Mouse (Mus musculus) lung, embryonic 14.5 days (tissue): ENCODE results near the gene Pitpnb. TPM values are rescaled to one million over a fixed set of nuclear protein-coding genes. Genes with fewer than 3 reads are reported as not detected.

Experiments
- ATAC-seq: fragments of 200-750 bp; cut with Nextera tagmentation; 2 replicates; pipeline ENCODE4 v1.8.0; 2017; ENCODE audit warnings: mild to moderate bottlenecking, moderate TSS enrichment, moderate library complexity; ENCODE audit not compliant: insufficient read depth
- DNase-seq: peaks from one replicate; pipeline ENCODE4 v3.0.0-alpha.2; 2015
- H3K27ac ChIP-seq: fragments of 300-500 bp; sonication (generic); 2 replicates; pipeline ENCODE4 v1.5.1; 2014; ENCODE audit warnings: low read depth, mild to moderate bottlenecking, moderate library complexity
- H3K27me3 ChIP-seq: fragments of 300-500 bp; sonication (generic); 2 replicates; pipeline ENCODE4 v1.6.1; 2014; ENCODE audit warnings: low read length, control low read depth; ENCODE audit not compliant: insufficient read depth
- H3K36me3 ChIP-seq: fragments of 300-500 bp; sonication (generic); 2 replicates; pipeline ENCODE4 v1.6.1; 2014; ENCODE audit warnings: control low read depth; ENCODE audit not compliant: insufficient read depth
- H3K4me1 ChIP-seq: fragments of 300-500 bp; sonication (generic); 2 replicates; pipeline ENCODE4 v1.6.1; 2014; ENCODE audit warnings: antibody characterized with exemption, control low read depth; ENCODE audit not compliant: insufficient read depth
- H3K4me2 ChIP-seq: fragments of 300-500 bp; sonication (generic); 2 replicates; pipeline ENCODE4 v1.6.1; 2014; ENCODE audit warnings: mild to moderate bottlenecking
- H3K4me3 ChIP-seq: fragments of 300-500 bp; sonication (generic); 2 replicates; pipeline ENCODE4 v1.5.1; 2014; ENCODE audit warnings: low read depth, low read length
- H3K9ac ChIP-seq: fragments of 300-500 bp; sonication (generic); 2 replicates; pipeline ENCODE4 v1.6.1; 2014
- H3K9me3 ChIP-seq: fragments of 300-500 bp; sonication (generic); 2 replicates; pipeline ENCODE4 v1.6.1; 2016; ENCODE audit warnings: low read depth, low read length, control low read depth
- CTCF ChIP-seq: IDR thresholded peaks from 2 replicates; pipeline ENCODE4 v1.5.1; 2016; ENCODE audit warnings: antibody characterized with exemption, low read depth
- WGBS: fragments of 180-500 bp; shearing (Covaris S2); extraction: QIAGEN DNeasy Blood & Tissue Kit; methylation state at CpG from one replicate; pipeline ENCODE4 v1.1.7; 2014; 5-methylcytosine and 5-hydroxymethylcytosine counted together
- polyA plus RNA-seq: library from polyadenylated mRNA; unstranded; fragments of >200 nt; fragmentation: Nextera tagmentation; extraction: Ambion mirVana; gene quantifications from 2 replicates; pipeline ENCODE4 v1.2.1, GENCODE M21; 2014

The Pitpnb gene
- polyA plus RNA-seq, 1 experiment from 2014 or later, result 120 TPM

DNA sequence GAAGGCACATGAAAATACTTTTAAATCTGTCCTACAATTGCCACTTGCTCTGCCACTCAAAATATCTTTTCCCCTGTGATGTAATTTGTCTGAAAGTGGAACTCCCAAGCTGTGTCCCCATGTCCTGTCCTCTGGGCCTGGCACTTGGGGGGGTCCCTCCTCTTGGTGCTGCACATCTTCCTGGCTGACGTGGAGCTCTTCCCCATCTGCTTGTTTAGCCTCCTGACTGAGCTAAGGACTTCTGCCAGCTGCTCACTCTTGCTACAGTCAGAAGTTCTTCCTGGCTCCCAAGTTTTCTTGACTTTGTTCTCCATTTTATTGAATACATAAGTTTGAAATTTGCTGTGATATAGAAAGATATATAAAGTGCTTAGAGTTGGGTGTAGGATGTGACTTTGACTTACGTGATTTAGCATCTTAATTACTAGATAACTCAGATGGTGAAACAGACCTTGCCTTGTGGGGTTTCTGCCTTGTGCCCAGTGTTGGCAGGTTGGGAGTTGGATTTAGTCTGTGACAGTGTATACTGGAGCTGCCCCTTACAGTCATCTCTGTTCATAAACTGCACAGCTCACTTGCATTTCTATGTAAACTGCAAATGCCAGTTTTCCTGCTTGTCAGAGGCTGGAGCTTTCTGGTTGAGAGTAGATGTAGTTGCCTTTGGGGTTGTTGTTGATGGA, 14.3 kb downstream of the Pitpnb start:
- H3K27me3 ChIP-seq, result no peaks in the 10 kb centered on the region
- DNase-seq, result no peak
- no peak overlapping the region for H3K4me3 ChIP-seq
- no peak overlapping the region for H3K27ac ChIP-seq
- no peak overlapping the region for H3K4me2 ChIP-seq
- no peak for TF ChIP-seq CTCF
- no peak for ATAC-seq
- H3K9me3 ChIP-seq, result no peaks in the 10 kb centered on the region
- no peaks in the 10 kb centered on the region for H3K4me1 ChIP-seq
- WGBS, result 72% methylated on average over 2 of the region's 2 CpGs
- peaks cover 97% of the 10 kb centered on the region for H3K36me3 ChIP-seq
- H3K9ac ChIP-seq, result no peak overlapping the region

DNA sequence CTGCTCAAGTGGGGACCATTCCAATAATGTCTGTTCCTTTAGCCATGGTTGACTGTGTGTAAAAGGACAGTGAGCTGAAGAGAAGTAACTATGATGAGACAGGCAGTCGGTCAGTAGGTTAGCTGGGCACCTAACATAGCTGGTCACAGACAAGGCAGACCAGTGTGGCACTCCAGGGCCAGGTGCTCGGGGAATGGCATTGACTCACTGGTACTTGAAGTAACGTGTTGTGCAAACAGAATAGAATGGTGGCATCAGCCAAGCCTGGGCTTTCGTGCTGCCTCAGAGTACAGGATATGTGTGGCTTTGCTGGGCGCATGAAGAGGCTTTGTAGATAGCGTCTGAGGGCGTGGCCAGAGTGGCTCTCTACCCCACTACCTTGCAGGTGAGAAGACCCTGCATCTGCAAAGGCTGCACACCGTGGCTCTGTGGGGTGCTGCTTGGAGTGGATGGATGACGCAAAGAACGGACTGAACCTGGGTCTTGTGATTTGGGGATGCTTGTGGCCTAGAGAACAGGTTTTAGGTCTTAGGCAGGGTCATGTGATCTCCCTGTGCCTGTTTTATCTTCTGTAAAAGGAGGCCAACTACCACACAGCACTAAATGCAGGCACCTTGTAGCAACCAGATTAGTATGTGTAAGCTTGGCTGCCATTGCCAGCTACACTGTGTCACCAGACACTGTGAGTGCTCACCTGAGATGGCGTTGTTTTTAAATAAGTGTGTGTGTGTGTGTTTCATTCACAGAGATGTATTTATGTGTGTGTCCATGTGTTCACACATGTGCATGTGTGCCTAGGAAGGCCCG, 26.5 kb downstream of the Pitpnb start:
- Histone ChIP-seq H3K27me3 (no peaks in the 10 kb centered on the region), H3K36me3 (peaks cover 61% of the 10 kb centered on the region), H3K4me3 (no peak overlapping the region), H3K4me1 (no peaks in the 10 kb centered on the region), H3K4me2 (no peak overlapping the region), H3K9ac (no peak overlapping the region), H3K27ac (no peak overlapping the region), H3K9me3 (no peaks in the 10 kb centered on the region)
- ATAC-seq (no peak), DNase-seq (no peak)
- TF ChIP-seq CTCF, result no peak
- 86% methylated on average over 12 of the region's 12 CpGs for WGBS

DNA sequence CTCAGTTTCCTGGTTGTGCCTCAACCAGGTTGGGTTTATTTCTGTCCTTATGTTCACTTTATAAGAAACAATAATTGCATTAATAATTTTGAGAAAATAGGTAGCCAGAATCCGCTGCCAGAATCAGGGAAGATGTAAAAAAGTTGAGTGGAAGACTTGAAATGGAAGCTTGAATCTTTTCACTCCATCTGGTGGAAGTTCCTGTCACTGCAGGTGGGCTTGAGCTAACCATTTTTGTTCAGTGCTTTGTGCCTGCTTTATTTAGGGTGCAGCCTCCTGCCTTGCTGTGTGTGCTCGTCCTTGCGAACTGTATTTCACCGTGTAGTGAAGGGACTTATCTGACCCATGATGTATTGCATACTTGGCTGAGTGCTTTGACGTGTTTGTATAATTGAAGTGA, 30.0 kb downstream of the Pitpnb start:
- Histone ChIP-seq H3K27me3 (no peaks in the 10 kb centered on the region), H3K9ac (no peak overlapping the region), H3K9me3 (no peaks in the 10 kb centered on the region), H3K36me3 (peaks cover 84% of the 10 kb centered on the region), H3K27ac (no peak overlapping the region), H3K4me1 (no peaks in the 10 kb centered on the region), H3K4me2 (no peak overlapping the region), H3K4me3 (no peak overlapping the region)
- no peak for ATAC-seq
- DNase-seq, result peak; percentile 30
- peak; percentile 58 for TF ChIP-seq CTCF
- 42% methylated on average over 5 of the region's 5 CpGs for WGBS

DNA sequence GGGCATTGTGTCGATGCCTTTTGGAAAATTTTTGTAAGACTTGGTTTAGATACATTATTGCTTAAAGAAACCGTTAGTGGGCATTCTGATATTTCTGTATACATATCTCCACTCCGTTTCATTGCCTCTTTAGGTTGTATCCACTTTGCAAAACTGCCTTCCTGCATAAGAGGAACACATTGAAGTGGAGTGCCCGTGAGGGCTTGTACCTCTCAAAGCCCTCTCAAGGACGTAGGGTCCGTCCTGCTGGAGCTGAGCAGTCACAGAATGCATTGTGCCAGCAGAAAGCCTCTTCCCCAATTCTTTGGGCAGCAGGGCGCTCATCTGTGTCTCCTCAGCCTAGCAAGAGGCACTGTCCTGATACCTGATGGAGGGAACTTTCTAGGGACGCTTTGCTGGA, 30.5 kb downstream of the Pitpnb start:
- Histone ChIP-seq H3K9me3 (no peaks in the 10 kb centered on the region), H3K9ac (no peak overlapping the region), H3K27me3 (no peaks in the 10 kb centered on the region), H3K4me3 (no peak overlapping the region), H3K27ac (no peak overlapping the region), H3K4me2 (no peak overlapping the region), H3K4me1 (no peaks in the 10 kb centered on the region), H3K36me3 (peaks cover 85% of the 10 kb centered on the region)
- no peak for TF ChIP-seq CTCF
- 71% methylated on average over 8 of the region's 8 CpGs for WGBS
- DNase-seq (no peak), ATAC-seq (no peak)

DNA sequence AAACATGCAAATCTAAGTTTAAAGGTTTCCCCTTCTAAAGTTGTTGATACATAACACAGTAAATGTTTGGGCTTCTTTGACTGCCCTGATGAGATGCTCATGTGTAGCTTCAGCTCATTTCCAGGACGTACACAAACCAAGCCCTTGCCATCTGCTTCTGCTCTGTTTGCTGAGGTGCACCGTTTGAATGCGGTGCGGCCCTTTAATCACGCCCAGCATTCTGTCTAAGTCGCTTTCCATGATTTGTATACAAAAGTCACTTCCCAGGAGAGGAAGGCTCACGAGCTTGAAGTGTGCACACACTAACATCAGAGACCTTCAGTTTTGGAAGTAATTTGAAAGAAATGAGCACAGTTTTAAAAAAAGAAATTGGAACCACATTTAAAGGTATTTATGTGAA, 31.3 kb downstream of the Pitpnb start:
- H3K4me1 ChIP-seq, result no peaks in the 10 kb centered on the region
- 51% methylated on average over 7 of the region's 7 CpGs for WGBS
- no peak overlapping the region for H3K27ac ChIP-seq
- no peaks in the 10 kb centered on the region for H3K9me3 ChIP-seq
- DNase-seq (no peak), ATAC-seq (no peak)
- H3K27me3 ChIP-seq, result no peaks in the 10 kb centered on the region
- no peak overlapping the region for H3K4me2 ChIP-seq
- TF ChIP-seq CTCF, result no peak
- H3K4me3 ChIP-seq, result no peak overlapping the region
- H3K9ac ChIP-seq, result no peak overlapping the region
- H3K36me3 ChIP-seq, result peaks cover 77% of the 10 kb centered on the region

DNA sequence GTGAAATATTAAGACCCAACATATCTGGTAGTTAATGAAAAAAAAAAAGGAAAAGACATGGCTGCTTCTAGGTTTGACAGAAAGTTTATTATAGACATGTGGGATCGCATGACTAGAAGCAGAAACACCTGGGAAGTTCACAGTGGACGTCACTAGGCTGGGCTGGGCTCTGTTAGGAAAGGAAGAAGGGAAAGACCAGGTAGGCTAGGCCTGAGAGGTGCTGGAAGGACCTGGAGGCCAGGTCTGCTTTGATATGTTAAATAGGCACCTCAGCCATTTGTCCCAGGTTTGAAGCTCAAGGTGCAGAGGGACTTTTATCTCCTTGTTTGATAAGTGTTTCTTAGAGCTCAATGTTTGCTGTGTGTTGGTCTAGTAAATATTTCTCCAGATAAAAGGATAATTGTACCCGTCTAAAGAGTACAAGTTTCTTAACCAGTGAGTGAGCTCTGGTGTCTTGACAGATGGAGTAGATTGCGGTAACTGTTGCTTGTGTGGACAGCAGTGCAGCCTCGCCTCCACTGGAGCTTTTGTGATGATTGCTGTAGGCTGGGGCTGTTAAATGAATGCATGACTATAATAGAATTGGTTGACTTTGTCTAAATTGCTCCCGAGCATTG, 33.0 kb downstream of the Pitpnb start:
- H3K9ac ChIP-seq, result no peak overlapping the region
- H3K27me3 ChIP-seq, result no peaks in the 10 kb centered on the region
- WGBS, result 44% methylated on average over 6 of the region's 6 CpGs
- DNase-seq (no peak), ATAC-seq (no peak)
- no peak for TF ChIP-seq CTCF
- no peaks in the 10 kb centered on the region for H3K9me3 ChIP-seq
- no peaks in the 10 kb centered on the region for H3K4me1 ChIP-seq
- H3K27ac ChIP-seq, result no peak overlapping the region
- H3K36me3 ChIP-seq, result peaks cover 66% of the 10 kb centered on the region
- no peak overlapping the region for H3K4me2 ChIP-seq
- H3K4me3 ChIP-seq, result no peak overlapping the region

DNA sequence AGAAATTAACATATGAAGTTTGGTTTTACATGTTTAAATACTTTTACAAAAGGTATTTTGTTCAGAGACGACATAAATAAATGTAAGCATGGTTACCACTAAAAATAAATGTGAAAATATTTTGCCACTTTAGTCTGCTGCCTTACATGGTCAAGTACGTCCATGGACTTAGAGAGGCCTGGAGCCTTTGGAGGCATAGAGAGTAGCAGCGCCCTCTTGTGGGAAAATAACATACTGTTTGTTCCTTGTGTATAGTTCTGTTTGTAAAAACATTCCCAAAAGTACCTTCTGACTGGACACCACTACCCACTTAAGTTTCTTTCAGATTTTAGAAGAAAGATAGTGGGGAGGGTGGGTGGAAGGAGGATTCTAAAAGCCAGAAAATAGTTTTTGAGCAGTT, 34.0 kb downstream of the Pitpnb start:
- Histone ChIP-seq H3K4me2 (no peak overlapping the region), H3K4me1 (no peaks in the 10 kb centered on the region), H3K27me3 (no peaks in the 10 kb centered on the region), H3K9me3 (no peaks in the 10 kb centered on the region), H3K27ac (no peak overlapping the region), H3K9ac (no peak overlapping the region), H3K36me3 (peaks cover 66% of the 10 kb centered on the region), H3K4me3 (no peak overlapping the region)
- WGBS, result 40% methylated on average over 3 of the region's 3 CpGs
- DNase-seq (peak; percentile 89), ATAC-seq (no peak; the same call in 1 of the 2 replicates)
- peak; percentile 60 for TF ChIP-seq CTCF
